Mouse (Mus musculus) megakaryocyte, adult 5-6 weeks (primary cell): Measurements from ENCODE around the gene Rpgrip1. TPM values are rescaled to one million over a fixed set of nuclear protein-coding genes. Genes with fewer than 3 reads are reported as not detected.
A peak's percentile ranks its signal among the peaks of the same experiment; 100 is the strongest.
"Not testable (repeated sequence)": the region's sequence is repeated elsewhere in the genome, so short reads cannot be mapped to it uniquely, and the experiment has no call there.

Experiments
- ATAC-seq: 2 replicates; pipeline ENCODE4 v1.8.0; 2016; ENCODE audit warnings: mild to moderate bottlenecking, inconsistent platforms; ENCODE audit not compliant: poor library complexity, severe bottlenecking
- total RNA-seq, 2 experiments: library from RNA; stranded (forward) in 1 of 2; stranded (reverse) in 1 of 2; fragments of 153-499, 151-499 nt in 1 of 2; fragments of 221-1000, 200-1000 nt in 1 of 2; gene quantifications; 2 replicates each; pipeline versions ENCODE4 v1.2.3 to v1.2.4; 2015 to 2017

The Rpgrip1 gene
- total RNA-seq (2015) (2.9 and 3.6 TPM in 2 replicates), total RNA-seq (2017) (2.7 TPM in 2 replicates)

GRCm38 (mm10) chr14:52110346-52110745, at the start of gene Rpgrip1:
Gene Rpgrip1 (plus strand): TSS chr14:52110704.
- no peak for ATAC-seq

- no peak for ATAC-seq
Observed at GRCm38 (mm10) chr14:52060800-52061199, 49.7 kb upstream of the Rpgrip1 start.

GRCm38 (mm10) chr14:52061798-52062197, 48.7 kb upstream of the Rpgrip1 start:
- ATAC-seq, result no peak

- no peak for ATAC-seq
Observed at GRCm38 (mm10) chr14:52066135-52066534, 44.4 kb upstream of the Rpgrip1 start.

GRCm38 (mm10) chr14:52071599-52072137, 38.8 kb upstream of the Rpgrip1 start:
- ATAC-seq, result no peak

- peak; percentile 52 for ATAC-seq
Observed at GRCm38 (mm10) chr14:52083083-52083482, 27.4 kb upstream of the Rpgrip1 start.

- ATAC-seq, result no peak
Observed at GRCm38 (mm10) chr14:52094533-52094932, 16.0 kb upstream of the Rpgrip1 start.

- ATAC-seq, result not testable (repeated sequence)
Observed at GRCm38 (mm10) chr14:52097191-52097590, 13.3 kb upstream of the Rpgrip1 start.

GRCm38 (mm10) chr14:52098387-52098786, 12.1 kb upstream of the Rpgrip1 start:
- not testable (repeated sequence) for ATAC-seq

GRCm38 (mm10) chr14:52099563-52099962, 10.9 kb upstream of the Rpgrip1 start:
- ATAC-seq, result no peak

- no peak for ATAC-seq
Observed at GRCm38 (mm10) chr14:52100170-52100960, 10.1 kb upstream of the Rpgrip1 start.

GRCm38 (mm10) chr14:52101285-52102157, 9.0 kb upstream of the Rpgrip1 start:
- ATAC-seq, result no peak

GRCm38 (mm10) chr14:52103474-52103855, 7.0 kb upstream of the Rpgrip1 start:
- peak; percentile 36 for ATAC-seq

GRCm38 (mm10) chr14:52103856-52104676, 6.4 kb upstream of the Rpgrip1 start, which contains the start of gene Hnrnpc:
Gene Hnrnpc (minus strand): TSS chr14:52104028.
- ATAC-seq, result peak; percentile 88

GRCm38 (mm10) chr14:52104677-52105285, 5.7 kb upstream of the Rpgrip1 start:
- ATAC-seq, result peak; percentile 11

GRCm38 (mm10) chr14:52105308-52105707, 5.2 kb upstream of the Rpgrip1 start:
- ATAC-seq, result no peak

- no peak for ATAC-seq
Observed at GRCm38 (mm10) chr14:52106741-52107140, 3.8 kb upstream of the Rpgrip1 start.

- ATAC-seq, result no peak
Observed at GRCm38 (mm10) chr14:52108025-52108424, 2.5 kb upstream of the Rpgrip1 start.

- no peak for ATAC-seq
Observed at GRCm38 (mm10) chr14:52114101-52114500, 3.6 kb downstream of the Rpgrip1 start.

- ATAC-seq, result no peak
Observed at GRCm38 (mm10) chr14:52117241-52117640, 6.7 kb downstream of the Rpgrip1 start.
